Mouse (Mus musculus) B cell, adult 62 days (primary cell): ENCODE data around the gene Olfr30. TPM values are rescaled to one million over a fixed set of nuclear protein-coding genes. Genes with fewer than 3 reads are reported as not detected.

Experiments used
- total RNA-seq: library from RNA; stranded (reverse); gene quantifications from 4 replicates; pipeline ENCODE4 v1.2.4, GENCODE M21; 2023

Olfr30 gene
- total RNA-seq = not detected in 4 replicates

DNA sequence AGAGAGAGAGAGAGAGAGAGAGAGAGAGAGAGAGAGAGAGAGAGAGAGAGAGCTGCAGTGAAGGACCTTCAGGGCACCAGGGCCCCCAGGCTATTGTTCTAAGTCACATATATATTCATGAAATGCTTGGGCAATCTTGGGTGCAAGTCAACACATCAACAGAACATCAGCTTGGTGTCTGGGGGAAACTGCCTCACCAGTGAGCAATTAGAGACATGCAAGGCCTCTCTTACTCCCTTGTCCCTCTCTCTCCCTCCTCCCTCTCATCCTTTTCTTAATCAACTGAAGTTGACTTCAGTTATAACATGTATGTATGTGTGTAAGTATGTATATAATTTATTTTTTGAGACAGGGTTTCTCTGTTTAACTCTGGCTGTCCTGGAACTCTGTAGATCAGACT, at the start of gene Olfr30:
Olfr30 (minus strand) TSS at position 101 of the 400 bp plus-strand sequence.

GRCm38 (mm10) chr11:58502472-58502871, 40.4 kb upstream of the Olfr30 start, which contains the start of gene Olfr331:
TSS of gene Olfr331 (minus strand) at chr11:58502572.

GRCm38 (mm10) chr11:58492455-58492854, 30.4 kb upstream of the Olfr30 start, which contains the start of gene Olfr332:
TSS of gene Olfr332 (minus strand) at chr11:58492555.

DNA sequence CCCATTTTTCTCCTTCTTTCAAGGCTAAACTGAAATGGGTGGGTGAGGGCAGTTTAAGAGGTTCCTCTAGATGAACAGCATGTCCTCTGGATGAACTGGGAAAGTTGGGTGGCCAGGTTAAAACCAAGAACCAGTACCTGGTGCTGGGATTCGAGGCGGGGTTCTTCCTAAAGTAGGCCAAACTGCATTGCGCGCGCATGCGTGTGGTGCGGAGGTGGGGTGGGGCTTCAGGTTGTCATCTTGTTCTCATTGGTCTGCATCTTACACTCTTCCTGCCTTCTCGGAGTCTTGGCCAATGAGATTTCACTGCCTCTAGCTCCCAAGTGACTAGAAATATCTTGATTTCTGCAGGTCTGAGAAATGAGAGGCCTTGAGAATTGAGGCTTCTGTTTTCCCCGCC, 9.3 kb downstream of the Olfr30 start, which contains the start of gene Lypd9:
Lypd9 (minus strand) TSS at position 165 of the 400 bp plus-strand sequence.

GRCm38 (mm10) chr11:58432259-58432658, 29.8 kb downstream of the Olfr30 start, which contains the start of gene Gm12253:
TSS of gene Gm12253 (plus strand) at chr11:58432559.

GRCm38 (mm10) chr11:58420815-58421214, 41.3 kb downstream of the Olfr30 start, which contains the start of gene 1810065E05Rik:
TSS of gene 1810065E05Rik (plus strand) at chr11:58421111.

Other genes starting within 250 kb of the Olfr30 start
- not detected in 4 replicates for gene 4930438A08Rik, start 187.5 kb downstream of the Olfr30 start, total RNA-seq
- 28.3 to 34.6 TPM (median 29.4 TPM) in 4 replicates for gene Zfp692, start 155.2 kb downstream of the Olfr30 start, total RNA-seq
- gene Zfp672, start 131.9 kb downstream of the Olfr30 start, total RNA-seq = 30.6 to 35.1 TPM (median 33.0 TPM) in 4 replicates
- gene Sh3bp5l, start 131.5 kb downstream of the Olfr30 start, total RNA-seq = 21.8 to 27.3 TPM (median 23.7 TPM) in 4 replicates
- gene Lypd8, start 83.2 kb downstream of the Olfr30 start, total RNA-seq = not detected in 4 replicates
- not detected in 4 replicates for gene 1810065E05Rik, start 41.2 kb downstream of the Olfr30 start, total RNA-seq
- gene Gm12253, start 29.7 kb downstream of the Olfr30 start, total RNA-seq = not detected in 4 replicates
- not detected in 4 replicates for gene Lypd9, start 9.3 kb downstream of the Olfr30 start, total RNA-seq
- gene Olfr332, start 30.3 kb upstream of the Olfr30 start, total RNA-seq = not detected in 4 replicates
- gene Olfr331, start 40.3 kb upstream of the Olfr30 start, total RNA-seq = not detected in 4 replicates
- not detected in 4 replicates for gene Olfr330, start 72.6 kb upstream of the Olfr30 start, total RNA-seq
- gene Olfr329-ps, start 84.2 kb upstream of the Olfr30 start, total RNA-seq = not detected in 4 replicates
- gene Olfr328, start 93.4 kb upstream of the Olfr30 start, total RNA-seq = 0.18 to 0.48 TPM (median 0.25 TPM) in 4 replicates
- not detected in 4 replicates for gene Olfr224, start 108.3 kb upstream of the Olfr30 start, total RNA-seq
- not detected in 4 replicates for gene Olfr325, start 115.5 kb upstream of the Olfr30 start, total RNA-seq
- not detected in 4 replicates for gene Olfr324, start 132.8 kb upstream of the Olfr30 start, total RNA-seq
- not detected in 4 replicates for gene 2210407C18Rik, start 153.8 kb upstream of the Olfr30 start, total RNA-seq
- gene Olfr323, start 168.2 kb upstream of the Olfr30 start, total RNA-seq = not detected in 4 replicates
- not detected in 4 replicates for gene Trim58, start 178.2 kb upstream of the Olfr30 start, total RNA-seq
- gene Olfr322, start 196.5 kb upstream of the Olfr30 start, total RNA-seq = not detected in 4 replicates
- gene Olfr320, start 218.8 kb upstream of the Olfr30 start, total RNA-seq = not detected in 4 replicates
- not detected in 4 replicates for gene Olfr319, start 236.9 kb upstream of the Olfr30 start, total RNA-seq